8 mouse cellular contexts compared by ENCODE assay signal in the genomic region with DNA sequence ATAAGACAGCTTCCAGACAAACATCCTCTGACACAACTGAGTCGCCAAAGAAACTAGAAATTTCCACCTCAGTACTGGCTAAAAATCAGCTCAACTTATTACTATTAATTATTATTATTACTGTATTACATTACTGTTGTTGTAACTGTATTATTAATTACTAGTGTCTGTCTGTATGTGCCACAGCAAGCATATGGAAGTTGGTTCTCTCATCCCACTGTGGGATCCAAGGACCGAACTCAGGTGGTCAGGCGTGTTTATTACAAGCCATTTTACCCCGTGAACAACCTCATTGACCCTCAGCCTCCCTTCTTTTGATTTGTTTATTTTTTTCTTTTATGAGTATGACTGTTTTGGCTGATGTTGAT. TPM values are rescaled to one million over a fixed set of nuclear protein-coding genes. Genes with fewer than 3 reads are reported as not detected.
DNase-seq lines count a peak whose midpoint lies in the region; ATAC-seq lines count a peak whose summit lies in the region.

No protein-coding gene starts in this region.

- WGBS in heart, embryonic 12.5 days = 9% methylated on average over 4 of the region's 4 CpGs
- WGBS in hindbrain, embryonic 13.5 days = 17% methylated on average over 4 of the region's 4 CpGs
- WGBS in midbrain, embryonic 10.5 days = 11% methylated on average over 4 of the region's 4 CpGs

- no peak overlapping the region for H3K4me3 ChIP-seq in heart, embryonic 12.5 days
- no peak overlapping the region for H3K4me3 ChIP-seq in hindbrain, embryonic 13.5 days
- peak overlapping the region; percentile 53; the same call in 1 of the 2 replicates for H3K4me3 ChIP-seq in midbrain, embryonic 10.5 days

- H3K4me2 ChIP-seq in heart, embryonic 12.5 days = peak overlapping the region; percentile 84; the same call in 1 of the 2 replicates
- H3K4me2 ChIP-seq in hindbrain, embryonic 13.5 days = peak overlapping the region; percentile 61

- no peaks in the 10 kb centered on the region; the same call in 1 of the 2 replicates for H3K27me3 ChIP-seq in heart, embryonic 12.5 days (replicated peaks)
- H3K27me3 ChIP-seq in hindbrain, embryonic 13.5 days = no peaks in the 10 kb centered on the region
- H3K27me3 ChIP-seq in midbrain, embryonic 10.5 days (ENCODE audit: low read depth, poor library complexity, severe bottlenecking) = no peaks in the 10 kb centered on the region

- H3K27ac ChIP-seq in heart, embryonic 12.5 days (ENCODE audit: poor library complexity, severe bottlenecking) = no peak overlapping the region
- no peak overlapping the region for H3K27ac ChIP-seq in hindbrain, embryonic 13.5 days
- H3K27ac ChIP-seq in midbrain, embryonic 10.5 days (replicated peaks) = no peak overlapping the region

- ATAC-seq in heart, embryonic 12.5 days (ENCODE audit: insufficient number of reproducible peaks, low FRiP score) = no peak; the same call in 1 of the 2 replicates
- ATAC-seq in activated CD4-positive, CD25-positive, alpha-beta regulatory T cell, adult 4 months = peak; percentile 12
- peak; percentile 53; the same call in 1 of the 2 replicates for ATAC-seq in hindbrain, embryonic 13.5 days (ENCODE audit: low FRiP score)

- no peak for DNase-seq in heart, postnatal 36 days
- no peak for DNase-seq in midbrain, embryonic 10.5 days (ENCODE audit: low spot score)
- no peak for DNase-seq in embryo, embryonic 9.5 days (ENCODE audit: extremely low spot score)
- no peak for DNase-seq in right cerebral cortex, postnatal 36 days (ENCODE audit: low spot score in 2 of 2)
- no peak for DNase-seq in gastrocnemius, postnatal 36 days

- H3K9ac ChIP-seq in heart, embryonic 12.5 days = no peak overlapping the region
- no peak overlapping the region for H3K9ac ChIP-seq in hindbrain, embryonic 13.5 days

- no peaks in the 10 kb centered on the region for H3K36me3 ChIP-seq in heart, embryonic 12.5 days
- no peaks in the 10 kb centered on the region for H3K36me3 ChIP-seq in hindbrain, embryonic 13.5 days
- H3K36me3 ChIP-seq in midbrain, embryonic 10.5 days = no peaks in the 10 kb centered on the region

- H3K9me3 ChIP-seq in heart, embryonic 12.5 days (replicated peaks) = no peaks in the 10 kb centered on the region; the same call in 1 of the 2 replicates
- no peaks in the 10 kb centered on the region for H3K9me3 ChIP-seq in hindbrain, embryonic 13.5 days
- no peaks in the 10 kb centered on the region for H3K9me3 ChIP-seq in midbrain, embryonic 10.5 days (replicated peaks)

- no peaks in the 10 kb centered on the region for H3K4me1 ChIP-seq in heart, embryonic 12.5 days (replicated peaks)
- H3K4me1 ChIP-seq in hindbrain, embryonic 13.5 days (replicated peaks) = peaks cover 2% of the 10 kb centered on the region; the same call in 1 of the 2 replicates
- peaks cover 10% of the 10 kb centered on the region; the same call in 1 of the 2 replicates for H3K4me1 ChIP-seq in midbrain, embryonic 10.5 days

- intact Hi-C loops in heart, postnatal 36 days (cut with DNase I) = loop anchor here (1.0 to 5.0 kb wide), 6 partner anchors 26 to 341 kb away; a partner anchor contains a TSS
- intact Hi-C loops in gastrocnemius, postnatal 36 days (cut with DNase I) = loop anchor here (2.0 to 5.0 kb wide), 2 partner anchors 96 to 261 kb away; no protein-coding TSS in a partner anchor

RNA-seq across cellular contexts. Expression of a gene that starts 26.0 kb away (rescaled TPM):
- polyA plus RNA-seq in heart, embryonic 12.5 days (2016; fragmentation: Nextera tagmentation; extraction: Ambion mirVana) = 1.5 and 1.8 TPM in 2 replicates
- 1 to 10 TPM; 1.6 to 2.7 TPM for total RNA-seq in heart, postnatal 36 days (2021)
- polyA plus RNA-seq in activated CD4-positive, CD25-positive, alpha-beta regulatory T cell, adult 4 months (2017; shearing (Covaris generic)) = 10 to 100 TPM; 75.8 to 85.7 TPM
- 0.96 and 1.0 TPM in 2 replicates for polyA plus RNA-seq in hindbrain, embryonic 13.5 days (2015; fragmentation: Nextera tagmentation; extraction: Ambion mirVana)
- 0.38 and 0.94 TPM in 2 replicates for polyA plus RNA-seq in midbrain, embryonic 10.5 days (2016; fragmentation: Nextera tagmentation; extraction: Ambion mirVana)
- total RNA-seq in gastrocnemius, postnatal 36 days (2021) = 1 to 10 TPM in 1 of 2 experiments, under 1 TPM in 1; 0.48 to 1.2 TPM

RNA-seq across cellular contexts. Expression of a gene that starts 28.3 kb away (rescaled TPM):
- 6.9 and 8.7 TPM in 2 replicates for polyA plus RNA-seq in heart, embryonic 12.5 days (2016; fragmentation: Nextera tagmentation; extraction: Ambion mirVana)
- under 1 TPM in 1 of 2 experiments, not detected in 1; 0.41 TPM for total RNA-seq in heart, postnatal 36 days (2021)
- under 1 TPM; 0.55 to 0.93 TPM for polyA plus RNA-seq in activated CD4-positive, CD25-positive, alpha-beta regulatory T cell, adult 4 months (2017; shearing (Covaris generic))
- polyA plus RNA-seq in hindbrain, embryonic 13.5 days (2015; fragmentation: Nextera tagmentation; extraction: Ambion mirVana) = 35.8 and 36.9 TPM in 2 replicates
- polyA plus RNA-seq in midbrain, embryonic 10.5 days (2016; fragmentation: Nextera tagmentation; extraction: Ambion mirVana) = 1.4 and 2.4 TPM in 2 replicates
- total RNA-seq in gastrocnemius, postnatal 36 days (2021) = under 1 TPM; 0.23 to 0.32 TPM

Comparison
In these comparisons a context has a peak if more than half of its experiments do, and no peak if none do; other contexts are left out.
1. RNA of a gene that starts 26.0 kb away (polyA plus RNA-seq): 75.8 to 85.7 TPM in activated CD4-positive, CD25-positive, alpha-beta regulatory T cell, adult 4 months; 1.5 to 1.8 TPM in heart, embryonic 12.5 days, 0.96 to 1.0 TPM in hindbrain, embryonic 13.5 days and 0.38 to 0.94 TPM in midbrain, embryonic 10.5 days; every median in the first group is over 10 times any median in the second.